Mouse (Mus musculus) inflammation-experienced regulatory T-cells, adult 6 months (primary cell): Measurements from ENCODE around the gene Nkx2-4. TPM values are rescaled to one million over a fixed set of nuclear protein-coding genes. Genes with fewer than 3 reads are reported as not detected.

Experiments
- ATAC-seq: one replicate; pipeline ENCODE4 v1.8.0; 2017
- polyA plus RNA-seq, 3 experiments: library from polyadenylated mRNA; unstranded; fragments of 100-300 nt; shearing (Covaris generic); gene quantifications; one replicate each; pipeline ENCODE4 v1.2.1; 2017

Gene Nkx2-4
- polyA plus RNA-seq: not detected

DNA sequence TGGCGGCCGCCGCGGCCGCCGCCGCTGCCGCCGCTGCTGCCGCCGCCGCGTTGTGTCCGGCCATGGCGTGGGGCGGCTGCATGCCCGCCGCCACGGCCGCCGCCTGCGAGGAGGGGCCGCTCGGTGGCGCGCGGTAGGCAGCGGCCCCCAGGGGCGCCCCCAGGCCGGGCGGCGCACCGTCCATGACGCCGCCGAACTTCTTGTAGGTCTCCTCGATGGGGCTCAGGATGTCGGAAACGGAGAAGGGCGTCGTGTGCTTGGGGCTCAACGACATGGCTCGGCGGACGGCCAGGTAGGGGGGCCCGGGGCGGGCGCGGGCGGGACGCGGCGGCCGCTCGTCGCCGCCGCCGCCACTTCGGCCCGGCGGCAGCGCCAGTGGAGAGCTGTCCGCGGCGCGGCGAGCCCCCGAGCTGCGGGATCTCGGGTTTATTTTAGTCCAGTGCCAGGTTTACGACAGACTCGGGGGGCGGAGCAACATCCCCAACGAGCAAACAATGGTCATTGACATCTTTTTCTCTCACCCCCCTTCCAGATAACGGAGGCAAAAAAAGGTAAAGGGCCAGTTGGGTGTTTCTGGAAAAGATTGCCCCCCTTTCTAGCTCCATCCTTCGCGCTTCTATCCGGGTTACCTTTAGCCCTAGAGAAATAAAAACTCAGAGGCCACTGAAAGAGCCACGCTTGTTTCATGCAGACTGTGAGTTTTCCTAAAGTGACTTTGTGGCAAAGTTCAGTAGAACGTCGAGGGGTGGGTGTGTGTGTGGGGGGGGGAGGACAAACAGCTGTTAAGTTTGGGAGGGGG, at the start of gene Nkx2-4:
Gene Nkx2-4, minus strand, starts transcription at position 374 of the 799 bp plus-strand sequence.
- ATAC-seq: peak; percentile 34

GRCm38 (mm10) chr2:147127366-147127765, 42.1 kb upstream of the Nkx2-4 start:
- no peak for ATAC-seq

DNA sequence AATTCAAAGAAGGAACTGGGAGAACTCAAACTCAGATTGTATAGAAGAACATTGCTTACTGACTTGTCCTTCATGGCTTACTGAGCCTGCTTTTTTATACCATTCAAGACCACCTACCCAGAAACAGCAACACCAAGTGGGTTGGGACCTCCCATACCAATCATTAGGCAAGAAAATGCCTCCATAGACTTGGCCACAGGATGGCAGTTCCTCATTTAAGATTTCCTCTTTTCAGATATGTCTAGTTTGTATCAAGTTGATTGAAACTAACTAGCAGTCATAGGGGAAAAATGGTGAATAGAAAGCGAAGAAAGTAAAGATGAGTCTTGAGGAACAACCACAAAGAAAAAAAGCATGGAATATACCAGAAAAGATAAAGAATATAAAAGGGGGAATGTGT, 34.5 kb upstream of the Nkx2-4 start:
- ATAC-seq: no peak

GRCm38 (mm10) chr2:147086441-147086840, 1.2 kb upstream of the Nkx2-4 start:
- no peak for ATAC-seq

DNA sequence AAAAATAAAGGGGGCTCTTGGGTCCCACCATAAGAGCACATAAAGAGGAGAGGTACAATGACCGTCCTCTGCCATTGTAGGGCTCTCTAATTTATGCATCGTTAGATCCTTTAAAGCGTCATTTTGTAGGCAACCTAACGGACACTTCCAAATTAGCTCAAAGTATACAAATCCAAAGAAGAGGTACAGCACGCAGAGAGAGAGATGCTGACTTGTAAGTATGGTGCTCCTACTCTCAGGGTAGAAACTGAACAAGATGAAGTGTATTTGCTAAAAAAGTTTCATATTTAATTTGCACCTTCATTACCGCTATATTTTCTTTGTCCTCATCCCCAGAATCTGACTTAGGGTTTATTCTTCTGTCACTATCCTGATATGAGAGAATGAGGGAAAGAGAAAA, 692 bp upstream of the Nkx2-4 start:
- no peak for ATAC-seq

- ATAC-seq: no peak
These were observed 726 bp downstream of the Nkx2-4 start for GRCm38 (mm10) chr2:147084366-147085071.

DNA sequence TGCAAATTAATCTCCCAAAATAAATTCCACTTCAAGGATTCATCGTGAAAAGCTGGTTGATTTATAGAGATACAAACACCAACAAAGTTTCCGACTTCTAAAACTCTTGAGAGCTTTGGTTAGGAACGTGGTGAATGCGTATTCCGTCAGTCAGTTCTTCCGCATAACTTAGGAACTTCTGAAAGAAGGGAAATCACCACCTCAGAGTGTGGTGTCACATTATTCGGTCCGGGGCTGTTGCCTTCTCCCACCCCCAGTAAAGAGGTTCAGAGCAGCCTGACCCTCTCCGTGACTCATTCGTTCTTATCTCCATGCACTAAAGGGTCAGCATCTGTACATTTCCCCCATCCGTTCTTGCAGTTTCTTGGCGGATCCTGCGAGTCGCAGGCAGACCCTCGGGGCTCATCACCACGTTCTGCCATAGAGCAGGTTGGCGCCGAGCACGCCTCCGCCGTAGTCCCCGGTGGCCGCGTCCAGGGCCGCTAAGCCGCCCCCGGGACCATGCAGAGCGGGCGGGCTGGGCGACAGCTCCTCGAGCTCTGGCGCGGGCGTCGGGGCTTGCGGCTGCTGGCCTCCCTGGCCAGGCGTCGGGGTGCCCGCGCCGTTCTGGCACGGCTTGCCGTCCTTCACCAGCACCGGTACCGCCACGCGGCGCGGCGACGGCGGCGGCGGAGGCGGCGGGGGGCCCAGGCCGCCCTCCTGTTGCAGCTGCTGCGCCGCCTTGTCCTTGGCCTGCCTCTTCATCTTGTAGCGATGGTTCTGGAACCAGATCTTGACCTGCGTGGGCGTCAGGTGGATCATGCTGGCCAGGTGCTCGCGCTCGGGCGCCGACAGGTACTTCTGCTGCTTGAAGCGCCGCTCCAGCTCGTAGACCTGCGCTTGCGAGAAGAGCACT, 1.5 kb downstream of the Nkx2-4 start:
- ATAC-seq: peak; percentile 47

GRCm38 (mm10) chr2:147082391-147082790, 2.9 kb downstream of the Nkx2-4 start:
- no peak for ATAC-seq

DNA sequence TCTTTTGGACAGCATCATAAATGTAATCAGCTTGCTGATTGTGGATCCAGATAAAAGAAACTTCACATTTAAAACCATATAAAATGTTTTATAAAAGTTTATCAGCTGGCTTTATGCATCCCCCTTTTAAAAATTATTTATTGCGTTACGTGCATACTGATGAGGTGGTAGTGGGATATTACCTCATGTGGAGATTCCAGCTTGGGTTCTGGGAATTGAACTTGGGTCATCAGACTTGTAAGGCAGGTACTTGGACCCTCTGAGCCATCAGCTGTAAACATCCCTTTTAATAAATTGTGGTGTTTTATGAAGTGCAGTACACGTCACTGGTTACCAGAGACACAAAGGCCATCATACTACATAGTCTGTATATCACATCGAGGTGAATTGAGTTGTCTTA, 10.8 kb downstream of the Nkx2-4 start:
- no peak for ATAC-seq

- ATAC-seq: no peak
These were observed 11.3 kb downstream of the Nkx2-4 start for GRCm38 (mm10) chr2:147073962-147074361.

GRCm38 (mm10) chr2:147070305-147070704, 14.9 kb downstream of the Nkx2-4 start:
- no peak for ATAC-seq

GRCm38 (mm10) chr2:147069077-147069476, 16.2 kb downstream of the Nkx2-4 start:
- ATAC-seq: no peak

GRCm38 (mm10) chr2:147067480-147068246, 17.6 kb downstream of the Nkx2-4 start:
- no peak for ATAC-seq

DNA sequence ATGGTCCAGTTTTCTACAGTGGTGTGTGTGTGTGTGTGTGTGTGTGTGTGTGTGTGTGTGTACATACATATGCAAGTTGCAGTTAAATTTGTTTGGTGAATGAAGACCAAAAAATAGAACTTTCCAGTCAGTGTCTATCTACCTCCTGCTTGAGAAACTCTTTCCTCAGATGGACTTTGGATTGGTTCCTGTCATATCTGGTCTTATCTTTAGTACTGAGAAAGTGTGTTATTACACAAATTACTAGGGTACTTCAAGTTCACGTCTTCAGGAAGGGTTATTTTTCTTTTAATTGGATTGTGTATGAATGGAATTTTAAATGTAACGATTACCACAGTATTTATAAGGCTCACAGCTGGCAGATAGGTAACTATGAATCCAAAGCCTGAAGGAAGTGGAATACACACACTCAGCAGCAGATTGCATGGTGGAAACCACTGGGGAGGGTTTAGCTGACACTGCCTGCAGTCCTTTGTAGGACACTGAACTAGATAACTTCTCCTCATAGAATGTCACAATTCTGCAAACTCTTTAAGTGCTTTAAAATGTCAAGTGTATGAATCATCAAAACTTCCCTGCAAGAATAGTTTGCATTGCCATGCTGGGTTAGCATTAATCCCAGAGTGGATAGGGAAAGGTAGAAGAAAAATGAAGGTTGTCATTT, 31.9 kb downstream of the Nkx2-4 start:
- no peak for ATAC-seq

DNA sequence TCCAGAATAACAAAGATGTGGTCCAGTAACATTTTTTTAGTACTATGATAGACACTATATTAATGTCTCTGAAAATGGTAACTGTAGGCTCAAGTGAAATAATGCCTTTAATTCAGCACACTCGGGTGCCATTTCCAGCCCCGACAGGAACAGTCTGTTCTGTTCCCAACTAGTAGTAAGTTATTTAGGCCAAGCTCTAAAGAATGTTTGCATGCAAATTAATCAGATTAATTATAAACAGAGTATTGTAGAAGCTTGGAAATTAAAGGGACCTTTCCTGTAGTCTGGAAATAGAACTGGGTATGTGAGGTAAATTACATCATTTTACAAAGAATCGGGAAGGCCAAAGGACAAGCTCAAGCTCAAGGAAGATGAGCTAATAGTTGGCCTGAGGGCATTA, 38.2 kb downstream of the Nkx2-4 start:
- ATAC-seq: no peak

GRCm38 (mm10) chr2:147035864-147036263, 49.4 kb downstream of the Nkx2-4 start:
- ATAC-seq: no peak

Other genes with a start within 250 kb of the Nkx2-4 start
- gene Kiz, start 229.6 kb downstream of the Nkx2-4 start, polyA plus RNA-seq: 10 to 100 TPM; 15.0 to 27.4 (median 22.9) TPM
- 100 to 1,000 TPM; 165 to 218 (median 179) TPM for gene Xrn2, start 72.4 kb downstream of the Nkx2-4 start, polyA plus RNA-seq
- gene Nkx2-2, start 108.8 kb upstream of the Nkx2-4 start, polyA plus RNA-seq: not detected